Mouse (Mus musculus): ENCODE results near the gene Olfr907. TPM values are rescaled to one million over a fixed set of nuclear protein-coding genes. Genes with fewer than 3 reads are reported as not detected.

Olfr907 gene
- not detected in 2 replicates for polyA plus RNA-seq (2014; fragmentation: Nextera tagmentation; extraction: Ambion mirVana)

DNA sequence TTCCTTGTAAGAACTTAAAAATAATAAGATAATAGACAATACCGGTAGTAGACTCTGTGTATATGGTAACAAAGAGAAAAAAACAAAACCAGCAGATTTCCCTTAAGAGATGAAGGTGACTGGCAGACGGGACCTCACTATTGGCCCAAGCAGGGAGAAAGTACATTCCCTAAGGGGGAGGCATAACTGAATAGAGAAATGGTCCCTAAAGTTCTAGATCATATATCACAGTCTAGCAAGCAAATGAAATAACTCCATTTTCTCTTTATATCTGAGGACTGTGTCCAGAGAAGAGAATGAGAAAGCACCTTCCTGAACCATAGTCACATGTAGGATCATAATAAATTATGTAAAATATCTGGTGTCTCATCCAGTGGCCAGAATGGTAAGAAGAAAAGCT, at the start of gene Olfr907:
Olfr907 (plus strand) TSS at position 301 of the 400 bp plus-strand sequence.
- no peaks in the 10 kb centered on the region for H3K9me3 ChIP-seq (ENCODE audit: control insufficient read depth, low read depth, low read length)
- no peaks in the 10 kb centered on the region for H3K27me3 ChIP-seq (ENCODE audit: control insufficient read depth, insufficient read depth, low read length)
- no peaks in the 10 kb centered on the region for H3K4me1 ChIP-seq (ENCODE audit: control insufficient read depth, insufficient read depth, low read length)
- H3K36me3 ChIP-seq (ENCODE audit: control insufficient read depth, insufficient read depth, low read length), result no peaks in the 10 kb centered on the region
- no peak within 1 kb of the TSS for H3K4me3 ChIP-seq (ENCODE audit: low read depth, low read length)
- WGBS, result 81% methylated on average over 2 of the region's 2 CpGs
- H3K4me2 ChIP-seq (replicated peaks; ENCODE audit: low read depth, low read length), result no peak within 1 kb of the TSS
- no peak within 1 kb of the TSS for H3K27ac ChIP-seq (ENCODE audit: low read length)
- no peak for ATAC-seq (ENCODE audit: insufficient number of reproducible peaks, insufficient read depth, low FRiP score, low read depth)
- no peak within 1 kb of the TSS for H3K9ac ChIP-seq (replicated peaks; ENCODE audit: low read depth, low read length)

DNA sequence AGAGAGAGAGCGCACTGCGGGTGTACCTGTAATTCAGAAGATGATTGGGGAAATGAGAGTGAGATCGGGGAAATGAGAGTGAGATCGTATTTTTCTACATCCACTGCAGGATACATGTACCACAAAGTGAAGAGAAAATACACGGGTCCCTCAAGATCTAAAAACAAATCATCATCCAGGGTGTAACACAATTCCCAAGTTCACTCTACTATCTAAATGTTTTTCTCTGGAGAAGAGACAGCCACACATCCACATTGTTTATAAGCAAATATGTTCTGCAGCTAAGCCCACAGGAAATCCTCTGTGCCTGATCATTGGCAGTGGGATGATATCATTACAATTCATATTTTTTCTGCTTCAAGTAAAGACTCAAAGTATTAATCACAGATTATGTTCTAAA, 48.2 kb upstream of the Olfr907 start, which contains the start of gene Olfr902:
Olfr902 (plus strand) TSS at position 301 of the 400 bp plus-strand sequence.
- Histone ChIP-seq H3K36me3 (ENCODE audit: control insufficient read depth, insufficient read depth, low read length) (no peaks in the 10 kb centered on the region), H3K4me2 (replicated peaks; ENCODE audit: low read depth, low read length) (no peak within 1 kb of the TSS), H3K27me3 (ENCODE audit: control insufficient read depth, insufficient read depth, low read length) (no peaks in the 10 kb centered on the region), H3K4me1 (ENCODE audit: control insufficient read depth, insufficient read depth, low read length) (no peaks in the 10 kb centered on the region), H3K4me3 (ENCODE audit: low read depth, low read length) (no peak within 1 kb of the TSS), H3K9ac (replicated peaks; ENCODE audit: low read depth, low read length) (no peak within 1 kb of the TSS), H3K9me3 (ENCODE audit: control insufficient read depth, low read depth, low read length) (no peaks in the 10 kb centered on the region), H3K27ac (ENCODE audit: low read length) (no peak within 1 kb of the TSS)
- no peak for ATAC-seq (ENCODE audit: insufficient number of reproducible peaks, insufficient read depth, low FRiP score, low read depth)
- 87% methylated on average over 5 of the region's 5 CpGs for WGBS

DNA sequence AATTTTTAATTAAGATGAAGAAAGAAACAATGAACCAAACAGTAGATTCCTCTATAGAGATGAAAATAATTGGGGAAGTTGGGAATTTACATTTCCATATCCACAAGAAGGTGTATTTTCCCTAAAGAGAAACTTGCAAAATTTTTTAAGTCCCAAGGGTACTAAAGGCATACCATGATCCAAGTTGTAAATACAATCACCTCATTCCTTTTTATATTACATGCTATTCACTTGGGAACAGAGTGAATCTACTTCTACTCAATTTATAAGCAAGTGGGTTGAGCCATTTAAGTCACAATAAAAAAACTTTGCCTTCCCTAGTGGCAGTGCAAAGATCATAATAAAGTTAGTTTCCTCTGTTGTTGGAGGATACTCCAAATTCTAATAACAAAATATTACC, 32.8 kb upstream of the Olfr907 start, which contains the start of gene Olfr904:
Olfr904 (plus strand) TSS at position 301 of the 400 bp plus-strand sequence.
- H3K4me1 ChIP-seq (ENCODE audit: control insufficient read depth, insufficient read depth, low read length), result no peaks in the 10 kb centered on the region
- ATAC-seq (ENCODE audit: insufficient number of reproducible peaks, insufficient read depth, low FRiP score, low read depth), result no peak
- H3K9me3 ChIP-seq (ENCODE audit: control insufficient read depth, low read depth, low read length), result no peaks in the 10 kb centered on the region
- H3K36me3 ChIP-seq (ENCODE audit: control insufficient read depth, insufficient read depth, low read length), result no peaks in the 10 kb centered on the region
- no peak within 1 kb of the TSS for H3K9ac ChIP-seq (replicated peaks; ENCODE audit: low read depth, low read length)
- H3K27ac ChIP-seq (ENCODE audit: low read length), result no peak within 1 kb of the TSS
- H3K4me2 ChIP-seq (replicated peaks; ENCODE audit: low read depth, low read length), result no peak within 1 kb of the TSS
- H3K27me3 ChIP-seq (ENCODE audit: control insufficient read depth, insufficient read depth, low read length), result no peaks in the 10 kb centered on the region
- H3K4me3 ChIP-seq (ENCODE audit: low read depth, low read length), result no peak within 1 kb of the TSS

DNA sequence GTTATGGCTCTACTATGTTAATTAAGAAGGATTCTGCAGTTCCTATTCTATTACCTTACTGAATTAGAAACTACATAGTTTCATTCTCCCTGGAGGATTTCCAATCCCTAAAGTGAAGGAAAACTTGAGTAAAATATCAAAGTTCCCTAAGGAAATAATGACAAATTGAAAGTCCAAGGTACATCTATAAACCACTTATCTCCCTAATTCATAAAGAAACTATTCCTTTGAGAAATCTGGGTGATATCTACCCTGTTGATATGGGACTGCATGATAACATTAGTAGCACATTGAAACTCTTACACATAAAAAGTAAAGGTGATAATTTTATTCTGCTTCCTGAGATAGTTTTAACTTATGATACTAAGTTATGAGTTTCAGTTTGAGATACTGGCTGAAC, 24.8 kb upstream of the Olfr907 start, which contains the start of gene Olfr905:
Olfr905 (plus strand) TSS at position 301 of the 400 bp plus-strand sequence.
- ATAC-seq (ENCODE audit: insufficient number of reproducible peaks, insufficient read depth, low FRiP score, low read depth), result no peak
- Histone ChIP-seq H3K4me1 (ENCODE audit: control insufficient read depth, insufficient read depth, low read length) (no peaks in the 10 kb centered on the region), H3K36me3 (ENCODE audit: control insufficient read depth, insufficient read depth, low read length) (no peaks in the 10 kb centered on the region), H3K4me2 (replicated peaks; ENCODE audit: low read depth, low read length) (no peak within 1 kb of the TSS), H3K9me3 (ENCODE audit: control insufficient read depth, low read depth, low read length) (no peaks in the 10 kb centered on the region), H3K27me3 (ENCODE audit: control insufficient read depth, insufficient read depth, low read length) (no peaks in the 10 kb centered on the region), H3K4me3 (ENCODE audit: low read depth, low read length) (no peak within 1 kb of the TSS), H3K27ac (ENCODE audit: low read length) (no peak within 1 kb of the TSS), H3K9ac (replicated peaks; ENCODE audit: low read depth, low read length) (no peak within 1 kb of the TSS)

- 77% methylated on average over 3 of the region's 3 CpGs for WGBS
- no peaks in the 10 kb centered on the region for H3K27me3 ChIP-seq (ENCODE audit: control insufficient read depth, insufficient read depth, low read length)
- no peak within 1 kb of the TSS for H3K4me2 ChIP-seq (replicated peaks; ENCODE audit: low read depth, low read length)
- no peaks in the 10 kb centered on the region for H3K36me3 ChIP-seq (ENCODE audit: control insufficient read depth, insufficient read depth, low read length)
- no peaks in the 10 kb centered on the region for H3K9me3 ChIP-seq (ENCODE audit: control insufficient read depth, low read depth, low read length)
- no peak for ATAC-seq (ENCODE audit: insufficient number of reproducible peaks, insufficient read depth, low FRiP score, low read depth)
- no peaks in the 10 kb centered on the region for H3K4me1 ChIP-seq (ENCODE audit: control insufficient read depth, insufficient read depth, low read length)
- no peak within 1 kb of the TSS for H3K27ac ChIP-seq (ENCODE audit: low read length)
- H3K9ac ChIP-seq (replicated peaks; ENCODE audit: low read depth, low read length), result no peak within 1 kb of the TSS
- H3K4me3 ChIP-seq (ENCODE audit: low read depth, low read length), result no peak within 1 kb of the TSS
Measured at GRCm38 (mm10) chr9:38486785-38487184, 8.8 kb upstream of the Olfr907 start, which contains the start of gene Olfr906. TSS of gene Olfr906 (plus strand) at chr9:38487085.

DNA sequence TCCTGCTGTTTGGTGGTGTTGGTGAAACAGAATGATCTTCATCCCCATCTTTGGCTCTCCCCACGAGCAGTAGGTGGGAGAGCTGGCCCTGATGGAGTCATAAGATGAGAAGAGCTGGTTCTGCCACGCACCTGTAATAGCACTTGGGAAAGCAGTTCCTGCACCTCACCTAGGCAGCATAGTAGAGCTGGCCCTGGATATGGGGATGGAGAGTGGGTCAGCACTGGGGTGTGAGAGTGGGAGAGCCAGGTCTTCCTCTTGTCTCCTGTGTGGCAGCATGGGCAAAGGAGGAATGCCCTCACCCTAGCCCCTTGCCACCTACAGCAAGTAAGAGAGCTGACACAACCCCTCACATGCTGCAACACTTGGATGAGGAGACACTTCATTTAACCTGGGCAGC, 16.8 kb downstream of the Olfr907 start:
- H3K4me1 ChIP-seq (ENCODE audit: control insufficient read depth, insufficient read depth, low read length), result no peaks in the 10 kb centered on the region

GRCm38 (mm10) chr9:38521280-38521679, 25.7 kb downstream of the Olfr907 start, which contains the start of gene Olfr911-ps1:
TSS of gene Olfr911-ps1 (plus strand) at chr9:38521580.
- H3K9ac ChIP-seq (replicated peaks; ENCODE audit: low read depth, low read length), result no peak within 1 kb of the TSS

More for the DNA sequence above, 16.8 kb downstream of the Olfr907 start:
- no peaks in the 10 kb centered on the region for H3K27me3 ChIP-seq (ENCODE audit: control insufficient read depth, insufficient read depth, low read length)
- no peak for ATAC-seq (ENCODE audit: insufficient number of reproducible peaks, insufficient read depth, low FRiP score, low read depth)
- no peaks in the 10 kb centered on the region for H3K36me3 ChIP-seq (ENCODE audit: control insufficient read depth, insufficient read depth, low read length)
- no peak overlapping the region for H3K9ac ChIP-seq (replicated peaks; ENCODE audit: low read depth, low read length)
- no peak overlapping the region for H3K4me2 ChIP-seq (replicated peaks; ENCODE audit: low read depth, low read length)
- H3K4me3 ChIP-seq (ENCODE audit: low read depth, low read length), result no peak overlapping the region
- H3K27ac ChIP-seq (ENCODE audit: low read length), result no peak overlapping the region
- WGBS, result 70% methylated on average over 2 of the region's 2 CpGs
- no peaks in the 10 kb centered on the region for H3K9me3 ChIP-seq (ENCODE audit: control insufficient read depth, low read depth, low read length)

GRCm38 (mm10) chr9:38537549-38537948, 41.9 kb downstream of the Olfr907 start, which contains the start of gene Olfr910:
TSS of gene Olfr910 (plus strand) at chr9:38537849.
- no peak for ATAC-seq (ENCODE audit: insufficient number of reproducible peaks, insufficient read depth, low FRiP score, low read depth)

More at GRCm38 (mm10) chr9:38521280-38521679, 25.7 kb downstream of the Olfr907 start, which contains the start of gene Olfr911-ps1:
- no peaks in the 10 kb centered on the region for H3K4me1 ChIP-seq (ENCODE audit: control insufficient read depth, insufficient read depth, low read length)
- H3K4me3 ChIP-seq (ENCODE audit: low read depth, low read length), result no peak within 1 kb of the TSS
- H3K36me3 ChIP-seq (ENCODE audit: control insufficient read depth, insufficient read depth, low read length), result no peaks in the 10 kb centered on the region
- H3K9me3 ChIP-seq (ENCODE audit: control insufficient read depth, low read depth, low read length), result no peaks in the 10 kb centered on the region
- WGBS, result 61% methylated on average over 1 of the region's 1 CpGs
- ATAC-seq (ENCODE audit: insufficient number of reproducible peaks, insufficient read depth, low FRiP score, low read depth), result no peak
- no peak within 1 kb of the TSS for H3K27ac ChIP-seq (ENCODE audit: low read length)
- H3K4me2 ChIP-seq (replicated peaks; ENCODE audit: low read depth, low read length), result no peak within 1 kb of the TSS
- H3K27me3 ChIP-seq (ENCODE audit: control insufficient read depth, insufficient read depth, low read length), result no peaks in the 10 kb centered on the region

More at GRCm38 (mm10) chr9:38537549-38537948, 41.9 kb downstream of the Olfr907 start, which contains the start of gene Olfr910:
- Histone ChIP-seq H3K27ac (ENCODE audit: low read length) (no peak within 1 kb of the TSS), H3K4me1 (ENCODE audit: control insufficient read depth, insufficient read depth, low read length) (no peaks in the 10 kb centered on the region), H3K9ac (replicated peaks; ENCODE audit: low read depth, low read length) (no peak within 1 kb of the TSS), H3K27me3 (ENCODE audit: control insufficient read depth, insufficient read depth, low read length) (no peaks in the 10 kb centered on the region), H3K4me3 (ENCODE audit: low read depth, low read length) (no peak within 1 kb of the TSS), H3K36me3 (ENCODE audit: control insufficient read depth, insufficient read depth, low read length) (no peaks in the 10 kb centered on the region), H3K9me3 (ENCODE audit: control insufficient read depth, low read depth, low read length) (no peaks in the 10 kb centered on the region), H3K4me2 (replicated peaks; ENCODE audit: low read depth, low read length) (no peak within 1 kb of the TSS)
- 93% methylated on average over 2 of the region's 2 CpGs for WGBS

All from stomach, embryonic 14.5 days (tissue).